8 mouse cellular contexts compared by ENCODE assay signal in genomic region chr12:12939581-12940465, GRCm38 (mm10). TPM values are rescaled to one million over a fixed set of nuclear protein-coding genes. Genes with fewer than 3 reads are reported as not detected.
DNase-seq lines count a peak whose midpoint lies in the region; ATAC-seq lines count a peak whose summit lies in the region.

No protein-coding gene starts in this region.

- H3K9me3 ChIP-seq in embryonic facial prominence, embryonic 11.5 days (replicated peaks; ENCODE audit: control insufficient read depth, low read length) = no peaks in the 10 kb centered on the region
- no peaks in the 10 kb centered on the region for H3K9me3 ChIP-seq in heart, embryonic 12.5 days (replicated peaks)
- H3K9me3 ChIP-seq in kidney, embryonic 16.5 days (ENCODE audit: low read length) = no peaks in the 10 kb centered on the region
- no peaks in the 10 kb centered on the region for H3K9me3 ChIP-seq in liver, embryonic 15.5 days (replicated peaks)

- no peaks in the 10 kb centered on the region for H3K27me3 ChIP-seq in embryonic facial prominence, embryonic 11.5 days (ENCODE audit: control insufficient read depth, insufficient read depth, low read length)
- H3K27me3 ChIP-seq in heart, embryonic 12.5 days (replicated peaks) = no peaks in the 10 kb centered on the region
- H3K27me3 ChIP-seq in kidney, embryonic 16.5 days (ENCODE audit: insufficient read depth, low read length) = no peaks in the 10 kb centered on the region
- peaks cover 80% of the 10 kb centered on the region for H3K27me3 ChIP-seq in liver, embryonic 15.5 days

- peak overlapping the region; percentile 94 for H3K4me2 ChIP-seq in embryonic facial prominence, embryonic 11.5 days (ENCODE audit: low read depth, low read length)
- peak overlapping the region; percentile 76 for H3K4me2 ChIP-seq in heart, embryonic 12.5 days
- peak overlapping the region; percentile 77 for H3K4me2 ChIP-seq in kidney, embryonic 16.5 days (replicated peaks; ENCODE audit: low read depth, low read length)
- H3K4me2 ChIP-seq in liver, embryonic 15.5 days = peak overlapping the region; percentile 78

- peak overlapping the region; percentile 91 for H3K27ac ChIP-seq in embryonic facial prominence, embryonic 11.5 days (replicated peaks; ENCODE audit: low read depth, low read length)
- peak overlapping the region; percentile 85 for H3K27ac ChIP-seq in heart, embryonic 12.5 days (ENCODE audit: poor library complexity, severe bottlenecking)
- peak overlapping the region; percentile 93 for H3K27ac ChIP-seq in kidney, embryonic 16.5 days (ENCODE audit: low read length)
- no peak overlapping the region for H3K27ac ChIP-seq in liver, embryonic 15.5 days (replicated peaks)

- peak overlapping the region; percentile 96 for H3K9ac ChIP-seq in embryonic facial prominence, embryonic 11.5 days (replicated peaks; ENCODE audit: low read length)
- peak overlapping the region; percentile 89 for H3K9ac ChIP-seq in heart, embryonic 12.5 days
- peak overlapping the region; percentile 88 for H3K9ac ChIP-seq in kidney, embryonic 16.5 days (replicated peaks; ENCODE audit: low read length)
- H3K9ac ChIP-seq in liver, embryonic 15.5 days = no peak overlapping the region

- under 1% methylated on average over 67 of the region's 69 CpGs for WGBS in embryonic facial prominence, embryonic 11.5 days
- WGBS in heart, embryonic 12.5 days = under 1% methylated on average over 69 of the region's 69 CpGs
- under 1% methylated on average over 69 of the region's 69 CpGs for WGBS in kidney, embryonic 16.5 days
- under 1% methylated on average over 69 of the region's 69 CpGs for WGBS in liver, embryonic 15.5 days (ENCODE audit: insufficient replicate concordance)

- peak; percentile 1 to 22 for DNase-seq in layer of hippocampus, adult 18-20 months (ENCODE audit: low spot score in 2 of 2)
- no peak for DNase-seq in layer of hippocampus, adult 9-10 months (ENCODE audit: low spot score)
- peak; percentile 52 for DNase-seq in embryonic facial prominence, embryonic 11.5 days (ENCODE audit: low spot score)
- DNase-seq in retina, postnatal 1 day = peak; percentile 31
- no peak for DNase-seq in c-Kit-positive CD71-positive TER-119-positive erythroid progenitor cells, embryonic 14.5 days (ENCODE audit: low spot score)

- peaks cover 12% of the 10 kb centered on the region for H3K36me3 ChIP-seq in embryonic facial prominence, embryonic 11.5 days (replicated peaks; ENCODE audit: control insufficient read depth, insufficient read depth, low read depth, low read length)
- H3K36me3 ChIP-seq in heart, embryonic 12.5 days = peaks cover 29% of the 10 kb centered on the region
- H3K36me3 ChIP-seq in kidney, embryonic 16.5 days (ENCODE audit: insufficient read depth, low read length) = peaks cover 21% of the 10 kb centered on the region
- H3K36me3 ChIP-seq in liver, embryonic 15.5 days (replicated peaks) = 0 out of 2 replicates have a peak, but pooled peaks cover 5% of the 10 kb centered on the region

- peaks cover 5% of the 10 kb centered on the region for H3K4me1 ChIP-seq in embryonic facial prominence, embryonic 11.5 days (ENCODE audit: control insufficient read depth, insufficient read depth, low read length)
- H3K4me1 ChIP-seq in heart, embryonic 12.5 days (replicated peaks) = peaks cover 23% of the 10 kb centered on the region
- H3K4me1 ChIP-seq in kidney, embryonic 16.5 days (ENCODE audit: insufficient read depth, low read length) = peaks cover 18% of the 10 kb centered on the region
- peaks cover 22% of the 10 kb centered on the region for H3K4me1 ChIP-seq in liver, embryonic 15.5 days (replicated peaks)

- peak overlapping the region; percentile 90 for H3K4me3 ChIP-seq in embryonic facial prominence, embryonic 11.5 days (ENCODE audit: low read depth, low read length)
- H3K4me3 ChIP-seq in heart, embryonic 12.5 days = peak overlapping the region; percentile 73
- H3K4me3 ChIP-seq in kidney, embryonic 16.5 days (ENCODE audit: low read length) = peak overlapping the region; percentile 88
- peak overlapping the region; percentile 60 for H3K4me3 ChIP-seq in liver, embryonic 15.5 days (replicated peaks)

- ATAC-seq in embryonic facial prominence, embryonic 11.5 days (replicated peaks; ENCODE audit: insufficient number of reproducible peaks, low FRiP score, low TSS enrichment, low read depth) = no peak
- ATAC-seq in heart, embryonic 12.5 days (ENCODE audit: insufficient number of reproducible peaks, low FRiP score) = no peak
- no peak for ATAC-seq in kidney, embryonic 16.5 days (ENCODE audit: low FRiP score, low TSS enrichment)
- ATAC-seq in liver, embryonic 15.5 days (ENCODE audit: insufficient read depth) = no peak

RNA-seq across cellular contexts. Expression of gene Mycn, which starts 1.9 kb away (rescaled TPM):
- total RNA-seq in layer of hippocampus, adult 18-20 months (2021) = 1 to 10 TPM; 7.7 to 9.0 TPM
- polyA plus RNA-seq in embryonic facial prominence, embryonic 11.5 days (2014; fragmentation: Nextera tagmentation; extraction: Ambion mirVana) = 93.9 and 97.6 TPM in 2 replicates
- polyA plus RNA-seq in heart, embryonic 12.5 days (2016; fragmentation: Nextera tagmentation; extraction: Ambion mirVana) = 75.0 and 75.6 TPM in 2 replicates
- polyA plus RNA-seq in kidney, embryonic 16.5 days (2015; fragmentation: Nextera tagmentation; extraction: Ambion mirVana) = 74.8 and 77.9 TPM in 2 replicates
- polyA plus RNA-seq in liver, embryonic 15.5 days (2015; fragmentation: Nextera tagmentation; extraction: Ambion mirVana) = 4.9 and 5.0 TPM in 2 replicates

Comparison
In these comparisons a context has a peak if more than half of its experiments do, and no peak if none do; other contexts are left out.
1. DNase-seq: peak in layer of hippocampus, adult 18-20 months (2 of 2), embryonic facial prominence, embryonic 11.5 days (single experiment) and retina, postnatal 1 day (single experiment); none in layer of hippocampus, adult 9-10 months (single experiment) and c-Kit-positive CD71-positive TER-119-positive erythroid progenitor cells, embryonic 14.5 days (single experiment).
2. RNA of gene Mycn, which starts 1.9 kb away (polyA plus RNA-seq): 93.9 to 97.6 TPM in embryonic facial prominence, embryonic 11.5 days, 74.8 to 77.9 TPM in kidney, embryonic 16.5 days and 75.0 to 75.6 TPM in heart, embryonic 12.5 days; 4.9 to 5.0 TPM in liver, embryonic 15.5 days; every median in the first group is over 10 times any median in the second.
3. Peak in every context shown above with its lines, with median percentiles within 50 percentile points of each other: H3K4me2 ChIP-seq and H3K4me3 ChIP-seq.